Mouse (Mus musculus) embryonic fibroblast, embryonic 13.5 days (primary cell): ENCODE results near the gene Smarcd2. TPM values are rescaled to one million over a fixed set of nuclear protein-coding genes. Genes with fewer than 3 reads are reported as not detected.

Source experiments
- H3K27ac ChIP-seq: 2 replicates; pipeline ENCODE4 v1.5.1; 2012; ENCODE audit warnings: low read length, control low read depth, inconsistent platforms; ENCODE audit not compliant: insufficient read depth
- H3K4me1 ChIP-seq: 2 replicates; pipeline ENCODE4 v1.6.1; 2011; ENCODE audit warnings: low read length; ENCODE audit not compliant: control insufficient read depth, insufficient read depth
- H3K4me3 ChIP-seq: 2 replicates; pipeline ENCODE4 v1.5.1; 2011; ENCODE audit warnings: mild to moderate bottlenecking, control low read depth, low read length; ENCODE audit not compliant: insufficient read depth
- CTCF ChIP-seq: IDR thresholded peaks from 2 replicates; pipeline ENCODE4 v1.5.1; 2011; ENCODE audit warnings: mild to moderate bottlenecking, control low read depth, low read length, moderate library complexity, borderline replicate concordance; ENCODE audit not compliant: insufficient read depth
- POLR2A ChIP-seq: IDR thresholded peaks from 2 replicates; pipeline ENCODE4 v1.6.1; 2011; ENCODE audit warnings: low read depth, mild to moderate bottlenecking, control low read depth, low read length, moderate library complexity
- polyA plus RNA-seq: library from polyadenylated mRNA; stranded (reverse); fragments of >200 nt; gene quantifications from 2 replicates; pipeline ENCODE4 v1.2.4, GENCODE M21; 2011; ENCODE audit warnings: low read depth; ENCODE audit not compliant: missing spikeins, insufficient read length

Gene Smarcd2
- polyA plus RNA-seq, 1 experiment: 64.3 TPM

GRCm38 (mm10) chr11:106269060-106269431 lies 3.7 kb downstream of the Smarcd2 start:
- Histone ChIP-seq H3K4me1 (peaks cover 5% of the 10 kb centered on the region; the same call in 1 of the 2 replicates), H3K27ac (peak overlapping the region; percentile 37), H3K4me3 (no peak overlapping the region)
- no peak for TF ChIP-seq POLR2A
- no peak for TF ChIP-seq CTCF

DNA sequence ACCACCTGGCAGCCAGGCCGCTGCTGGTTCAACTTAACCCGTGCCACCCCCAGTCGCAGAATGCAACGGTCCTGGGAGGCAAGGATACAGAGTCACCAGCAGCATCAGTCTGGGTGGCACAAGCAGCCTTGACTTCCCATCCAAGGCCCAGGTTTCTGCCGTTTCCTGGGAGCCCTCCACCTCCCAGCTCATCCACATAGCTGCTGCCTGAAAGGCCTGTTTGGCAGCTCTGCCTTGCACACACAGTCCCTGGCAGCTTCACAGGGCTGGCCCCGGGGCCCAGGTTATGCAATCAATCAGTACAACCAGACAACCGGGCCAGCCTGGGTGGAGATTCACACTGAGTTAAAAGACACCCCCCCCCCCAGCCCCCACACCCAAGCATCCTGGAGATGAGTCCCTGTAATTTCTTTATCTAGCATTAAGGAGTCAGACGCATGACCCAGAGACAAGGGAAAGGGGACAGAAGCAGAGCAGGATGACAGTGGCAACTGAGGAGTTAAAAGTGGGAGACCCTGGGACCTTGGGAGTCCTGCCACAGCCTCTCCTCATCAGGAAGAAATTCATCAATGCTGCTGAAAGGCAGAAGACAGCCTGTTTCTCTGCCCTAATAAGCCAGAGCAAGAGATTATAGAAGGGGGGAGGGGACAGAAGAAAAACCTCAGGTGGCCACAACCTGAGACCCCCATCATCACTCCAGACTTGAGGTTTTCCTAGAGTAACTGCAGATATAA lies 4.3 kb downstream of the Smarcd2 start:
- Histone ChIP-seq H3K27ac (peak overlapping the region; percentile 37), H3K4me1 (peaks cover 5% of the 10 kb centered on the region; the same call in 1 of the 2 replicates), H3K4me3 (no peak overlapping the region)
- no peak for TF ChIP-seq POLR2A
- TF ChIP-seq CTCF: no peak

DNA sequence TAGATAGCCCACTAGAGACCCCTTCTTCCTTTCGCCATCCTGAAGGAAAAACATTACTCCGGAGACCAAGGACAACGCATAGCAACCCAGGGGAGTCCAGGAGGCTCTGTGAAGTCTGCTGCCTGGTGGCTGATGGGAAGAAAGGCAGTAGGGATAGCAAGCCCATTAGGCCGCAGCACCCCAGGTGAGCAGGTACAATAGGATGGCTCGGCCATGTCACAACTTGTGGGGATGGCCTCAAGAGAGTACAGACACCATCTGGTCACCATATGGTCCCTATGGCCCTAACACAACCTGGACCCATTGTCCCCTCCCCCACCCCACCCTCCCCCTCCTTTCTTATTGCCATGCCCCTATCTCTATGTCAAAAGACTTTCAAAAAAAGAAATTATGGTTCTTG lies 4.9 kb downstream of the Smarcd2 start:
- TF ChIP-seq CTCF (no peak), POLR2A (no peak)
- no peak overlapping the region for H3K4me3 ChIP-seq

DNA sequence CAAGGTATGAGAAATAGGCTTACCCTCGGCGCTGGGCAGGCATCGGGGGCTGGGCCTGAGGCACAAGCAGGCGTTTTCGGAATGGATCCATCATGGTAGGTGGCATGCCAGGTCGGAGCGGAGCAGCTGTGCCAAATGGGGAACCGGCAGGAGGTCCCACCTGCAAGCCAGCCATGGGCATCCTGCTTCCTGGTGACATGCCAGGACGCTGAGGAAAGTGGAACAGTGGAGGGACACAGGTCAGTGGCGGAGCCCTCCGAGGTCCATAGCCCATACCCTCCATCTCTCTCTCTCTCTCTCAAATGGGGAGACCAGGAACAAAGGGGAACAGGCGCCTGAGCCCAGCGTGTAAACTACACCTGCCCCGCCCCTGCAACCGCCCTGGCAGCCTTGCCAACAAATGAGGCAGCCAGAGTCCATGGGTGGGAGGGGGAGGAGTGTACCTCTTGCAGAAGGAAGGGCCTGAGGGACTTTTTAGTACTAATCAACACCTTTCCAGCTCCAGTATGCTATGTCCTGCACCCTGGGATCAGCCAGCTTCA lies 5.4 kb downstream of the Smarcd2 start:
- Histone ChIP-seq H3K4me1 (peaks cover 5% of the 10 kb centered on the region; the same call in 1 of the 2 replicates), H3K27ac (no peak overlapping the region), H3K4me3 (no peak overlapping the region)
- TF ChIP-seq POLR2A (no peak), CTCF (no peak)

More for the DNA sequence above, 4.9 kb downstream of the Smarcd2 start:
- H3K4me1 ChIP-seq: peaks cover 5% of the 10 kb centered on the region; the same call in 1 of the 2 replicates
- no peak overlapping the region for H3K27ac ChIP-seq

GRCm38 (mm10) chr11:106266431-106266830 lies 6.3 kb downstream of the Smarcd2 start:
- Histone ChIP-seq H3K27ac (no peak overlapping the region), H3K4me3 (no peak overlapping the region), H3K4me1 (peaks cover 5% of the 10 kb centered on the region; the same call in 1 of the 2 replicates)
- TF ChIP-seq CTCF (no peak), POLR2A (no peak)

- Histone ChIP-seq H3K27ac (no peak overlapping the region), H3K4me1 (peaks cover 2% of the 10 kb centered on the region; the same call in 1 of the 2 replicates), H3K4me3 (no peak overlapping the region)
- TF ChIP-seq CTCF: no peak
- no peak for TF ChIP-seq POLR2A
Observed at GRCm38 (mm10) chr11:106265570-106265969, 7.2 kb downstream of the Smarcd2 start.

DNA sequence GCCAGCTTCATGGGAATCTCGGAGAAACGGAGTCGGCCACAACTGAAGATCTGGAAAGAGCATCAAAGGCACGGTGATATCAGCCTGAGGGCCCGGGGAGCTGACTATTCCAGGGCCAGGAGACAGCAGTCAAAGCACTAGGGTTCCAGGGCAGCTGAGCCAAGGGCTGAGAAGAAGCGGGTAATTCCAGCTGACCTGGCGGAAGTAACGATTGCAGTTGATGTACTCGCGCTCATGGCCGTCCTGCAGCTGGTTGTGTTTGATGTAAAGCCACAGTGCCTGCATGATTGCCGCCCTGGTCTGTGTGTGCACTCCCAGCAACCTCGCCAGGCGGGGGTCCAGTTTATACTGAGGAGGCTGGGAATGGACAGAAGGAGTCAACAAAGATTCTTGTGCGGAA lies 7.8 kb downstream of the Smarcd2 start:
- Histone ChIP-seq H3K4me1 (peaks cover 2% of the 10 kb centered on the region; the same call in 1 of the 2 replicates), H3K27ac (no peak overlapping the region), H3K4me3 (no peak overlapping the region)
- TF ChIP-seq CTCF: no peak
- no peak for TF ChIP-seq POLR2A

- Histone ChIP-seq H3K27ac (no peak overlapping the region), H3K4me3 (no peak overlapping the region), H3K4me1 (no peaks in the 10 kb centered on the region; the same call in 1 of the 2 replicates)
- TF ChIP-seq CTCF (no peak), POLR2A (no peak)
Observed at GRCm38 (mm10) chr11:106263963-106264362, 8.8 kb downstream of the Smarcd2 start.

GRCm38 (mm10) chr11:106260826-106261450 lies 11.8 kb downstream of the Smarcd2 start:
- no peaks in the 10 kb centered on the region for H3K4me1 ChIP-seq
- H3K27ac ChIP-seq: no peak overlapping the region
- TF ChIP-seq CTCF: no peak
- no peak for TF ChIP-seq POLR2A
- H3K4me3 ChIP-seq: no peak overlapping the region

- peaks cover 4% of the 10 kb centered on the region; the same call in 1 of the 2 replicates for H3K4me1 ChIP-seq
- peak overlapping the region; percentile 95 for H3K4me3 ChIP-seq
- TF ChIP-seq CTCF: no peak
- TF ChIP-seq POLR2A: no peak
- no peak overlapping the region for H3K27ac ChIP-seq
Observed at GRCm38 (mm10) chr11:106256775-106257174, 16.0 kb downstream of the Smarcd2 start.
